Mouse (Mus musculus) liver, embryonic 14.5 days (tissue): ENCODE measurements around the gene Tnxb. TPM values are rescaled to one million over a fixed set of nuclear protein-coding genes. Genes with fewer than 3 reads are reported as not detected.
A peak's percentile ranks its signal among the peaks of the same experiment; 100 is the strongest.

ENCODE experiments used
- ATAC-seq: fragments of 200-750 bp; cut with Nextera tagmentation; 2 replicates; pipeline ENCODE4 v1.8.0; 2017; ENCODE audit warnings: moderate number of reproducible peaks, mild to moderate bottlenecking, moderate library complexity; ENCODE audit not compliant: insufficient read depth
- DNase-seq, 3 experiments: peaks; one replicate each; pipeline ENCODE4 v3.0.0-alpha.2; 2012 to 2013; ENCODE audit warnings: low read depth in 3 of 3, low spot score in 3 of 3
- H3K27ac ChIP-seq: fragments of 300-500 bp; sonication (generic); 2 replicates; pipeline ENCODE4 v1.5.1; 2014; ENCODE audit warnings: moderate library complexity, mild to moderate bottlenecking, control low read depth, inconsistent platforms
- H3K27me3 ChIP-seq: fragments of 300-500 bp; sonication (generic); 2 replicates; pipeline ENCODE4 v1.6.1; 2014; ENCODE audit warnings: mild to moderate bottlenecking, low read length, moderate library complexity; ENCODE audit not compliant: control insufficient read depth, insufficient read depth
- H3K36me3 ChIP-seq: fragments of 300-500 bp; sonication (generic); replicated peaks from 2 replicates; pipeline ENCODE4 v1.6.1; 2014; ENCODE audit warnings: low read depth; ENCODE audit not compliant: control insufficient read depth, insufficient read depth
- H3K4me1 ChIP-seq, 2 experiments: fragments of 200-500 bp in 1 of 2; fragments of 300-500 bp in 1 of 2; sonication (generic) in 1 of 2; replicated peaks; 2 replicates each; pipeline ENCODE4 v1.6.1; 2012 to 2014; ENCODE audit warnings: antibody characterized with exemption in 1 of 2, inconsistent platforms in 1 of 2, low read length in 1 of 2; ENCODE audit not compliant: control insufficient read depth in 2 of 2, insufficient read depth in 2 of 2
- H3K4me2 ChIP-seq: fragments of 300-500 bp; sonication (generic); 2 replicates; pipeline ENCODE4 v1.6.1; 2014; ENCODE audit warnings: low read depth, mild to moderate bottlenecking, control low read depth, moderate library complexity
- H3K4me3 ChIP-seq, 2 experiments: fragments of 200-500 bp in 1 of 2; fragments of 300-500 bp in 1 of 2; sonication (generic) in 1 of 2; 2 replicates each; pipeline ENCODE4 v1.5.1; 2012 to 2014; ENCODE audit warnings: low read depth in 2 of 2, low read length in 2 of 2, mild to moderate bottlenecking in 2 of 2, control low read depth in 1 of 2, inconsistent platforms in 1 of 2, moderate library complexity in 1 of 2; ENCODE audit not compliant: insufficient read depth in 1 of 2
- H3K9ac ChIP-seq: fragments of 300-500 bp; sonication (generic); replicated peaks from 2 replicates; pipeline ENCODE4 v1.6.1; 2014; ENCODE audit warnings: mild to moderate bottlenecking, control low read depth, moderate library complexity
- H3K9me3 ChIP-seq: fragments of 300-500 bp; sonication (generic); 2 replicates; pipeline ENCODE4 v1.6.1; 2016; ENCODE audit warnings: low read length, mixed read lengths; ENCODE audit not compliant: control insufficient read depth
- CTCF ChIP-seq: IDR thresholded peaks from 2 replicates; pipeline ENCODE4 v1.5.1; 2016; ENCODE audit warnings: antibody characterized with exemption, low read depth, control low read depth
- EP300 ChIP-seq: IDR thresholded peaks from 2 replicates; pipeline ENCODE4 v1.6.1; 2016; ENCODE audit warnings: antibody characterized with exemption, low read depth
- WGBS: fragments of 180-500 bp; shearing (Covaris S2); extraction: QIAGEN DNeasy Blood & Tissue Kit; methylation state at CpG from one replicate; pipeline ENCODE4 v1.1.7; 2014; ENCODE audit not compliant: insufficient replicate concordance; 5-methylcytosine and 5-hydroxymethylcytosine counted together
- polyA plus RNA-seq, 2 experiments: library from polyadenylated mRNA; depleted of rRNA in 1 of 2; stranded (reverse) in 1 of 2; unstranded in 1 of 2; fragments of >200 nt; fragmentation: Nextera tagmentation in 1 of 2; extraction: Ambion mirVana in 1 of 2; gene quantifications; 2 replicates each; pipeline versions ENCODE4 v1.2.1 to v1.2.3; 2012 to 2014

The Tnxb gene
- polyA plus RNA-seq, 2 experiments, result 0.13 to 0.17 TPM

- DNase-seq (no peak), ATAC-seq (peak; percentile 36; the same call in 1 of the 2 replicates)
- TF ChIP-seq CTCF, result peak; percentile 70
- no peak for TF ChIP-seq EP300
- under 1% methylated on average over 18 of the region's 18 CpGs for WGBS
- Histone ChIP-seq H3K9ac (peak overlapping the region; percentile 68), H3K4me2 (peak overlapping the region; percentile 88), H3K4me1 (peaks cover 4 to 9% of the 10 kb centered on the region in 2 experiments), H3K27ac (0 out of 2 replicates have a peak overlapping the region, but pooled peaks have one; percentile 23), H3K4me3 (peak overlapping the region; percentile 74 to 84), H3K27me3 (peaks cover 38% of the 10 kb centered on the region), H3K36me3 (no peaks in the 10 kb centered on the region), H3K9me3 (no peaks in the 10 kb centered on the region)
Measured at GRCm38 (mm10) chr17:34626773-34627092, 43.6 kb upstream of the Tnxb start.

- H3K9me3 ChIP-seq, result no peaks in the 10 kb centered on the region
- H3K27me3 ChIP-seq, result peaks cover 44% of the 10 kb centered on the region
- H3K4me1 ChIP-seq, result peaks cover 8% of the 10 kb centered on the region in 2 experiments; a peak in 3 of 4 replicates
- peak overlapping the region; percentile 74 to 84 for H3K4me3 ChIP-seq
- under 1% methylated on average over 44 of the region's 45 CpGs for WGBS
- DNase-seq (peak in 1 of 3 experiments; percentile 54), ATAC-seq (peak; percentile 70)
- H3K36me3 ChIP-seq, result no peaks in the 10 kb centered on the region
- peak overlapping the region; percentile 88 for H3K4me2 ChIP-seq
- H3K27ac ChIP-seq, result peak overlapping the region; percentile 23; the same call in 1 of the 2 replicates
- TF ChIP-seq CTCF (no peak), EP300 (no peak)
- H3K9ac ChIP-seq, result peak overlapping the region; percentile 68
Measured at GRCm38 (mm10) chr17:34627093-34627942, 43.0 kb upstream of the Tnxb start.

- DNase-seq (no peak), ATAC-seq (peak; percentile 6; the same call in 1 of the 2 replicates)
- Histone ChIP-seq H3K9ac (peak within 1 kb of the TSS; percentile 68), H3K4me1 (peaks cover 4 to 5% of the 10 kb centered on the region in 2 experiments; a peak in 3 of 4 replicates), H3K4me3 (peak within 1 kb of the TSS; percentile 74 to 84), H3K27me3 (peaks cover 51% of the 10 kb centered on the region), H3K9me3 (no peaks in the 10 kb centered on the region), H3K27ac (no peak within 1 kb of the TSS; the same call in 1 of the 2 replicates), H3K36me3 (no peaks in the 10 kb centered on the region), H3K4me2 (peak within 1 kb of the TSS; percentile 88)
- TF ChIP-seq CTCF, result no peak
- TF ChIP-seq EP300, result no peak
- 9% methylated on average over 29 of the region's 29 CpGs for WGBS
Measured at GRCm38 (mm10) chr17:34627943-34628643, 42.2 kb upstream of the Tnxb start, which contains the start of gene Ppt2. Gene Ppt2 (minus strand): TSS chr17:34628510.

GRCm38 (mm10) chr17:34628644-34628967 lies 41.7 kb upstream of the Tnxb start:
- Histone ChIP-seq H3K4me3 (no peak overlapping the region), H3K9me3 (no peaks in the 10 kb centered on the region), H3K9ac (no peak overlapping the region), H3K27ac (no peak overlapping the region), H3K4me1 (peaks cover 4 to 5% of the 10 kb centered on the region in 2 experiments; a peak in 3 of 4 replicates), H3K4me2 (peak overlapping the region; percentile 88; the same call in 1 of the 2 replicates), H3K27me3 (peaks cover 51% of the 10 kb centered on the region), H3K36me3 (no peaks in the 10 kb centered on the region)
- WGBS, result 46% methylated on average over 5 of the region's 5 CpGs
- TF ChIP-seq EP300 (no peak), CTCF (no peak)
- ATAC-seq (no peak), DNase-seq (no peak)

GRCm38 (mm10) chr17:34629221-34629751 lies 41.0 kb upstream of the Tnxb start, which contains the start of gene Prrt1:
Gene Prrt1 (plus strand): TSS chr17:34629533.
- no peak within 1 kb of the TSS for H3K9ac ChIP-seq
- 9% methylated on average over 16 of the region's 16 CpGs for WGBS

More at GRCm38 (mm10) chr17:34629221-34629751, 41.0 kb upstream of the Tnxb start, which contains the start of gene Prrt1:
- Histone ChIP-seq H3K4me3 (peak within 1 kb of the TSS in 1 of 2 experiments; percentile 74; a peak in 1 of 4 replicates), H3K9me3 (no peaks in the 10 kb centered on the region), H3K27ac (no peak within 1 kb of the TSS), H3K4me1 (peaks cover 4 to 5% of the 10 kb centered on the region in 2 experiments; a peak in 3 of 4 replicates), H3K36me3 (no peaks in the 10 kb centered on the region), H3K27me3 (peaks cover 51% of the 10 kb centered on the region), H3K4me2 (peak within 1 kb of the TSS; percentile 88; the same call in 1 of the 2 replicates)
- DNase-seq, result no peak
- TF ChIP-seq EP300, result no peak
- no peak for TF ChIP-seq CTCF
- ATAC-seq, result no peak
